Mouse (Mus musculus) layer of hippocampus, postnatal 14 days (tissue): Measurements from ENCODE around the gene Mgat4e. TPM values are rescaled to one million over a fixed set of nuclear protein-coding genes. Genes with fewer than 3 reads are reported as not detected.
A peak's percentile ranks its signal among the peaks of the same experiment; 100 is the strongest.

Experiments used
- DNase-seq, 2 experiments: peaks; one replicate each; pipeline ENCODE4 v3.0.0; 2021 to 2022; ENCODE audit warnings: low spot score in 2 of 2, mixed read lengths in 1 of 2
- total RNA-seq, 2 experiments: library from RNA; stranded (reverse); gene quantifications; 2 replicates each; pipeline ENCODE4 v1.2.3; 2021

Gene Mgat4e
- total RNA-seq, 2 experiments from 2014 or later = 0.38 TPM; not detected in 1

DNA sequence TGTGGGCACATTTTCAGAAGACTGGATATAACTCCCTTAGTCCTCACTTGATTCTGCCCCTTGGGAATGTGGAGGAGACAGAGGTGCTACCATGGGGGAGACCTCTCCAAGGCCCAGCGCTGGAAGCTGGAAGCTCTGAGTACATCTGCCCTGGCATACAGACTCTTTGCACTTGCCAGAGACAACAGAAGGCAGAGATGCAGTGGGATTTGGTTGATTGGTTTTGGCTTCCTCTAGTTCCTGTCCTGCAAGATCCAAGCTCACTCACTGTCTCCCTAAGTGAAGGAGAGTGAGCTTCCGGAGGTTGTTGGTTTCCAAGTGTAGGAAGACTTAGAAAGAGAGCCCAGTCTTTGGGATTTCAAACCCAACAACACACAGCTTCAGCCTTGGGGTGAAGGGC lies 33.6 kb downstream of the Mgat4e start:
- DNase-seq = no peak

DNA sequence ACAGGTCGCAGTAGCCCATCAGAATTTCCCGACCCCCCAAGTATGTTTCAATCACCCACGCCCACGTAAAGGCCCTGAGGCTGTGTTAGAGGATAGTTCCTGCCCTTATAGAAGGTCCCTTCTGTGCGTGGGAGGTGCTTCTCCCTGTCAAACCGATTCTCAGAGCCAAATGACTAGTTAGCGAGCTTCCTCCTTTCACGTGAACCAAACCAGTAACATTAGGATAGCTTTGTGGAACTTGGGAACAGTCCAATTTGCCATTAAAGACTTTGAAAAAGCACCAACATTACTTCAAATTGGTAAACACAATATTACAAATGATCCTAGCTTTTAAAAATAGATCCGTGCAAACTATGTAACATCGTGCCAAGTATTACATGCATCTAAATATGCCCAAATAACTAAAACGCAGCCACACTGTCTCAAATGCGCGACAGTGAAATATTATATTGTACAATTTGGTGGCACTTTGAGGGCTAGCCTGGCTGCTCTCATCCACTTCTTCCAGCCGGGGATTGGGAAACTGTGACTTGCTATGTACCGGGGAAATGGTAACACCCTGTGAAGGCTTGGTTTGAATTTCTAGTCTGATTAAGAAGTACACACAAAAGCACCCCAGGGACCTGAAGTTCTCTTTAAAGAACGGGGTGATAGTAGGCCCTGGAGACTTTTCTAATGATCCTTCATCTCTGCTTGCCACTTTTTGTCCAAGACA lies 35.4 kb downstream of the Mgat4e start:
- DNase-seq = no peak

DNA sequence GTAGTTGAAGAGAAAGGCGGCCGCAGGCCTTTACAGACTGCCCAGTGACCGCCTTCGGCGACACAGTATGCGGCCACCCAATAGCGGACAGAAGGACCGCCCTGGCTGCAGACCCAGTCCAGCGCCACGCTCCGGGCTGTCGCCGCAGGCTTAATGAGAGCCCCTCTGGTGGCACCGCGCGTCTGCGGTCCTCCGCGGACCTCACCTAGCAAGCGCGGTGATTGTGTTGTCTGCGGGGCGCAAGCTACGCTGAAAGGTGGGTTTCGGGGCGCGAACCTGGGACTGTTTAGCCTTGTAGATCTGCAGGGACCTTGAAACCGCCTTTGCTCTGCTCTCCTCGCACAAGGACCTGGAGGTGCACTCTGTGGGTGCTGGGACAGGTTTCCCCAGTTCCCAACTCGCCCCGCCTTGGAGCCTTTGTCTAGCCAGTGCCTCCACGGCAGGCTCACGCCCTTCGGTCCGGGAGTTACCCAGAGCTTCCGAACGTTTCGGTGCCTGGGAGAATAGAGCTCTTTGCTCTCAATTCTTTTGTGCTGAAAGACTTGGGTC lies 36.1 kb downstream of the Mgat4e start:
- DNase-seq = no peak

DNA sequence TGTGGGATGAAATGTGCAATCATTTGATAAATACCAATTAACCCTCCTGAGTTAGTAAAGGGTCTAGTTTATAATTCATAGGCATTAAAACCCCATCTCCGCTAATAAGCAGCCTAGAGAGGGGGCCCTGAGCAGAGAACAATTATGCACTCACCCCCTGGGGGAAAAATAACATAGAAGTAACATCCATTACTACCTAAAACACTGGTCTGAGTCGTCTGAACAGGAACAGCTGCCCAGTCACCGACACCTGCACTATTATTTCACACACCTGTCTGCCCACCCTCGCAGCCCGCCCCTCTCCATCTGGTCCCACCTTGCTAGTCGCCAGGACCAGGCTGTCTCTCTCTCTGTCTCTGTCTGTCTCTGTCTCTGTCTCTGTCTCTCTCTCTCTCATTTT lies 36.9 kb downstream of the Mgat4e start:
- DNase-seq = no peak

DNA sequence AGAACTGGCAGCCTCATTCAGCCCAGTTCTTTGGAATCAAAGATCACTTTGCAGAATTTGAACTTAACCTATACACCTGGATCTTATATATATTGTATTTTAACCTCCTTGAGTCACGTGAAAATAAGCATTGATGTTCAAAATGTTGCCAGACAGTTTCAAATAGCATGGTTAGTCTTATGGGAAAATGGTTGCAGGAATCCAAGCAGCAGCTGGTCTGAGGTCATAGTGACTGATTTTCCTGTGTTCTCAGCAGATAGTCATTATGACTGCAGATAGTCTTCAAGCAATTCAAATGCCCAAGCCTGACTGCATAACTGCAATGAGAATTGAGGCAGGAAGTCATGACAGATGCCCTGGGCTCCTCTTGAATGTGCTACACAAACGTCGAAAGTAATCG lies 37.3 kb downstream of the Mgat4e start:
- DNase-seq = no peak

DNA sequence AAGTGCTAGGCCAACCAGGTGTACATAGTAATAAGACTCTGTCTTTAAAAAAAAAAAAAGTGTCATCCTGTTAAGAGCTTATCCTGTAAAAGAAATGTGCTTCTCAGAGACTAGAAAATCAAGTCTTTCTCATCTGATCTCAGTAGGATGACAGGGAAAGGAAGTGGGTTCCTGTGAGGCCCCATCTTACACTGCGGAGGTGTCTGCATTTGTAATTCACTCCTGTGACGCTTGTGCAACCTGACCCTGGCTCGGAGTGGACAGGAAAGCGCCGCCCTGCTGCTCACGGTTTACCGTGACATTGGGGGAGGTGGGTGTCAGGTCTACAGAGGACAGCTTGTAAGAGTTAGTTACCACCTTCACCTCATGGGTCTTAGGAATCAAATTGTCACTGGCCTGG lies 39.5 kb downstream of the Mgat4e start:
- DNase-seq = no peak

DNA sequence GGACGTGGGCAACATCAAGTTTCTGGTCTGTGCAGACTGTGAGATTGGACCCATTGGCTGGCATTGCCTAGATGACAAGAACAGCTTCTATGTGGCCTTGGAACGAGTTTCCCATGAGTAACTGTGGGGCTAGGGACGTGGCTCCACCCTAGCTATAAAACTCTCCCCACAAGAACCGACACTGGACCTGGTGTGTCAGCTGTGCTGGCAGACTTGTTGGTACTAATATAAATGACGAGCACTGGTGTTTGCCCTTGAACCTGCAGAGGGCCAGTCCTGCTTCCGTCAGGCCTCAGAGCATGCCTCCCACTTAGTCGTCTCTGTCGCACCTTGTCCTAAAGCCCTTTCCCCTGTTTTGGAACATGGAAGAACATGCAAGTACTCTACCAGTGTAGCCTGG lies 43.3 kb downstream of the Mgat4e start:
- DNase-seq = no peak

DNA sequence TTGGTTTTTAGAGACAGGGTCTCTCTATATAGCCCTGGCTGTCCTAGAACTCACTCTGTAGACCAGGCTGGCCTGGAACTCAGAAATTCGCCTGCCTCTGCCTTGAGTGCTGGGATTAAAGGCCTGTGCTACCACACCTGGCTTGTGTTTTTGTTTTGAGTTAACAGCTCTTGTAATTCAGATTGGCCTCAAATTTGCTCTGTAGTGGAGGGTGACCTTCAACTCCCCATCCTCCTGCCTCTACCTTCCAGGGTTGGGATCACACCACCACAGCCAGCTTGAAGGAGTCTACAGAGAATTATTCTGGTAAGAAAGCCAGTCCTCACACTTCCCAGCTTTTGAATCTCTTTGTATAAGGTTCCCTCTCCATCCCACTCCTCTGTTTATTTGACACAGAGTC lies 48.6 kb downstream of the Mgat4e start:
- no peak for DNase-seq

DNA sequence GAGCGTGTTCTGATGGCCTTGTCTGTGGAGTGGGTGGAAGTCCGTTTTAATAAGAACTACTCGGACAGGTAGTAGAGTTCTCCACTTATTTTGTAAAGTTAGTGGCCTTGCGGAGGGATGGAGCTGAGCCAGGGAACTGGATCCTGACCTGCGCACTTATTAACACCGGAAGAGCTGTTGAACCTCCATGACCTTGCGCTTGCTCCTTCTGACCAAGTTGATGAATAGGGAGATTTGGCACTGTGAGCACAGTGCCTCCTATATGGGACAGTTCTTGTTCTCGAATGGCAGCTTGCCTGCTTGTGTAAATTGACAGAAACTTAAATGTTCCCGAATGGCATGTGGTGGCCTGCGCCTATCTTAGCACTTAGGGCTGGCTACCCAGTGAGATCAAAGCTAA lies 53.5 kb downstream of the Mgat4e start:
- no peak for DNase-seq

DNA sequence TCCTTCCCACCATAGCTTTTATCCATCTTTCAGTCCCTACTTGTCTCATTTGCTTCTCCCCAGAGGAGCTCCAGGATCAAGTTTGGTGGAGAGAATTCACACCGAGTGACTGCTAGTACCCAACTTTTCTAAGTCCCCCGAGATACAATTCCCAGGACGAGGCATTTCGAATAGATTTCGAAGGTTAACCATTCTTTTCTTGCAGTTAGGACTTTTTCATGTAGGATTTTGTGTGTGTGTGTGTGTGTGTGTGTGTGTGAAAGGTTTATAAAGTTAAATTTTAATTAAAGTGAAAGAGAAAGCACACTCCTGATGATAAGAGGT lies 54.3 kb downstream of the Mgat4e start:
- no peak for DNase-seq

DNA sequence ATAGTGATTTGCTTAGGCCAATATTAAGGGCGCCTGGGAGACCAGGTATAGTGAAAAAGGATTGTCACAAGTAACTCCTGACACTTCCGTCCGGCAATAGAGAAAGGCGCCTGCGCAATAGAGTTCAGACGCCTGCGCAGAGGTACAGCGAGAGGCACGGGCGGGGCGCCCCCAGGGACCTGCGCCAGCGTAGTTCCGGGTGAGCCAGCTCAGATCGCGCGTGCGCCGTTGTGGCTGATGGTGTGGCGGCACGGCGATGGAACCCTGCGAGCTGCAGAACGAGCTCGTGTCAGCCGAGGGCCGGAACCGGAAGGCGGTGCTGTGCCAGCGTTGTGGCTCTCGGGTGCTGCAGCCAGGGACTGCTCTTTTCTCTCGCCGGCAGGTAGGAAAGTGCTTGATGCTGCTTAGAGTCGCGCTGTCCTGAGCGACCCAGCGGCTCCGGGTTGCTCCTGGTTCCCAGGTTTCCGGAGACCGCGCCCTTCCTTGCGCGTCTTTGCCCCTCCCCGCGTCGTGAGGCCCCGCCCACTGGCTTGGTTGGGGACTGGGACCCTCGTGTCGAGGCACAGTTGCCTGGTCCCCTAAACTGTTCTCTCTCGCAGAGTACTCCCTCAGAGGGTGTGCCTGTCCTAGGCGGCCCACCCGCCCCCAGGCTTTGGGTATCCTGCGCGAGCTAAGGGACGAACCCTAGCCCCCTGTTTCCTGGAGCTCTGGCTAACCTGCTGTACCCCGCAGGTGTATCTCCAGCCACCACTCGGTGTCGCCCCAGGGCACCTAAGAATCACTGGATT lies 54.9 kb downstream of the Mgat4e start, which contains the start of gene Rabif:
Gene Rabif (plus strand): TSS at position 221 of the 788 bp plus-strand sequence.
- DNase-seq = peak; percentile 99

DNA sequence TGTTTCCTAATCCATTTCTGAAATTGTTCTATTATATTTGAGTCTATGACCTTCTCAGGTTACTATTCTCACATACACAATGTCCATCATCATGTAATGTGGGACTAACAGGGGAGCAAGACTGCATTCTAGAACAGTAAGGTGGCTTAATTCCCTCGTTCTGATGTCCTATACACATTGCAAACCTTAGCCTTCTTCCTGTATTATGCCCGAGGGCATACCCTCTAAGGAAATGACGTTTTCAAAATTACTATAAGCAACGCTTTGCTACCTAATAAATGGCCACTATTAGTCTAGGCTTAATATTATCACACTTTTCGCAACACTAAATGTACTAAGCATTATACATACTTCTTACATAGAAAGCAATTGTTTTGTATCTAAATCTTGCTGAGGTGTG lies 55.5 kb downstream of the Mgat4e start:
- no peak for DNase-seq

DNA sequence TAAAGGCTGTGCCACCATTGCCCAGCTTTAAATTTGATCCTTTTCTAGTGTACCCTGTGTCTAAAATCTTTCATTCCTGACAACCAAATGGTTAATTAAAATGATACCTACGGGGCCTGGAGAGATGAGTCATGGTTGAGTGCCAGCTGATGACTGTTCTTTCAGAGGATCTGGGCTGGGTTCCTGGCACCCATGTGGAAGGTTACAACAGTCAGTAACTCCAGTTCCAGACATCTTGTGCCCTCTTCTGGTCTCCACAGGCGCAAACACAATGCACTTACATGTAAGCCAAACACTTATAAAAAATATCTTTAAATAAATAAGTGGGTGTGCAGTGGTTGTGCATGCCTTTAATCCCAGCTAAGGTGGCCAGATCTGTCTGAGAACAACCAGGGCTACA lies 56.0 kb downstream of the Mgat4e start:
- DNase-seq = no peak

DNA sequence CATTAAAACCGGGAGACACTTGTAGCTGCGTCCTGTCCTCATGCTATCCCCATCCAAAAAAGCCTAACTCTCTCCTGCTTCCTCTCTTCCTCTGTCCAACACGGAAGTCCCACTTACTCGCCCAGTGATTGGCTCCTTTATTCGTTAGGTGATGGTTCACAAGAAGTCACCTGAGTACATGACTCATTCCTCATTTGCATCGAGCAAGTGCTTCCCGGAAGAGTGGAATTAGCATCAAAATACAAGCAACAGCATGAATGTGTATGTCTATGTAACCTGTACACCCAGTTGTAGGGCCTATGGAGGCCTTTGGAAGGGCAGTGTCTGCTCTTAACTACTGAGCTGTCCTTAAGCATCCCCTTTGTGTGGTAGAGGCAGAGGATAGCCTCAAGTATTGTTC lies 57.2 kb downstream of the Mgat4e start:
- no peak for DNase-seq

Other genes with a start within 250 kb of the Mgat4e start
- gene Ppfia4, start 216.8 kb downstream of the Mgat4e start, total RNA-seq = 10 to 100 TPM; 82.3 to 86.7 TPM
- 10 to 100 TPM; 80.0 to 84.3 TPM for gene Tmem183a, start 187.7 kb downstream of the Mgat4e start, total RNA-seq
- not detected for gene 4933406M09Rik, start 163.7 kb downstream of the Mgat4e start, total RNA-seq
- gene Cyb5r1, start 144.1 kb downstream of the Mgat4e start, total RNA-seq = 10 to 100 TPM; 24.0 to 31.4 TPM
- gene Adipor1, start 134.3 kb downstream of the Mgat4e start, total RNA-seq = 10 to 100 TPM; 62.2 to 64.1 TPM
- gene Klhl12, start 94.2 kb downstream of the Mgat4e start, total RNA-seq = 10 to 100 TPM; 37.2 to 41.5 TPM
- 10 to 100 TPM; 26.7 to 27.8 TPM for gene Rabif, start 55.0 kb downstream of the Mgat4e start, total RNA-seq
- 10 to 100 TPM; 69.7 to 74.6 TPM for gene Kdm5b, start 10.5 kb upstream of the Mgat4e start, total RNA-seq
- 10 to 100 TPM; 21.2 to 21.9 TPM for gene Syt2, start 97.0 kb upstream of the Mgat4e start, total RNA-seq